Mouse (Mus musculus): ENCODE results near the gene 4930444G20Rik. TPM values are rescaled to one million over a fixed set of nuclear protein-coding genes. Genes with fewer than 3 reads are reported as not detected.

The 4930444G20Rik gene
- not detected for polyA plus RNA-seq (2015; fragmentation: Illumina TruSeq; extraction: RNeasy Lipid Tissue Mini Kit (QIAGEN cat#74804); ENCODE audit: low read depth, low replicate concordance)

DNA sequence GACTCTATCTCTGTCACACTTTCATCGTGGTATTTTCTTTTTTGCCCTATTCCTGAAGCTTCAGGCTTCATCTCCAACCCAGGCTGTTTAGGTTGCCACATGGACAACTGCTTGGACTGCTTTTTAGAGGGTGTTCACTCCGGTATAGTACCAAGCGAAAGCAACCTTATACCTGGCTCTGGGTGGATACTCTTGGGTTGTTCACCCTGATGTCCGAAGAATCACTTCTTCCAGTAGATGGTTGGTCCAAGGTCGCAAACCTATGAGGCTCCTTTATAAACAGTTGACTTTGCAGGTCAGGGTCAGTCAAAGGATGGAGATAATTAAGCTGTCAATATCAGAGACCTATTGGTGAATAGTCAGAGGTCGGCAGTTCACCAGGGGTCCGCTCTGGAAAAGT is at the start of gene 4930444G20Rik:
Gene 4930444G20Rik (minus strand): TSS at position 101 of the 400 bp plus-strand sequence.

Other genes with a start within 250 kb of the 4930444G20Rik start
- gene Sgk1, start 185.9 kb downstream of the 4930444G20Rik start, polyA plus RNA-seq (2015; fragmentation: Illumina TruSeq; extraction: RNeasy Lipid Tissue Mini Kit (QIAGEN cat#74804); ENCODE audit: low read depth, low replicate concordance): 111 TPM
- gene E030030I06Rik, start 81.2 kb upstream of the 4930444G20Rik start, polyA plus RNA-seq (2015; fragmentation: Illumina TruSeq; extraction: RNeasy Lipid Tissue Mini Kit (QIAGEN cat#74804); ENCODE audit: low read depth, low replicate concordance): 0.49 TPM
- gene Raet1e, start 90.5 kb upstream of the 4930444G20Rik start, polyA plus RNA-seq (2015; fragmentation: Illumina TruSeq; extraction: RNeasy Lipid Tissue Mini Kit (QIAGEN cat#74804); ENCODE audit: low read depth, low replicate concordance): not detected
- gene H60b, start 90.5 kb upstream of the 4930444G20Rik start, polyA plus RNA-seq (2015; fragmentation: Illumina TruSeq; extraction: RNeasy Lipid Tissue Mini Kit (QIAGEN cat#74804); ENCODE audit: low read depth, low replicate concordance): 1.8 TPM

Data from brain, adult 10 weeks (tissue).